Mouse (Mus musculus) urinary bladder, postnatal 14 days (tissue): ENCODE results near the gene Iqub.

Experiments
- DNase-seq: peaks from one replicate; pipeline ENCODE4 v3.0.0; 2021; ENCODE audit warnings: low spot score

Iqub gene

GRCm38 (mm10) chr6:24470571-24471132, 44.2 kb downstream of the Iqub start:
- no peak for DNase-seq

DNA sequence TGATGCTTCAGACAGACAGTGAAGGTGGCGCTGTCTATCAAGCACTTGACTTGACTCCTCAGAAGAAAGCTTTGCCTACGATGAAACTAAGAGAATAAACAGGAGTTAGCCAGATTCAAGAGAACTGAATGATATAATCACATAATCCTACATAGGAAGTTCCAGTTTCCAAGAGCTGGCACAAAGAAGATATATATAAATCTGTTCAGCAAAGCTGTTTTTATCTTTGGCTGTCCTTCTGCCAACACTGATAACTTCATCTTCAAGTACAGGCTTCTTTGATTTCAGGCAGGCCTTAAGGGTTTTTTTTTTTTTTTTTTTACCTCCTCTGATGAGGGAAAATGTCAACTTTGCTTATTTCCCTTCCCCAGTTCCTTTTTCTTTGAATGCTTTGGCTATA, 44.7 kb downstream of the Iqub start:
- DNase-seq: no peak

- peak; percentile 68 for DNase-seq
These were observed 58.8 kb downstream of the Iqub start for GRCm38 (mm10) chr6:24456097-24456496.

DNA sequence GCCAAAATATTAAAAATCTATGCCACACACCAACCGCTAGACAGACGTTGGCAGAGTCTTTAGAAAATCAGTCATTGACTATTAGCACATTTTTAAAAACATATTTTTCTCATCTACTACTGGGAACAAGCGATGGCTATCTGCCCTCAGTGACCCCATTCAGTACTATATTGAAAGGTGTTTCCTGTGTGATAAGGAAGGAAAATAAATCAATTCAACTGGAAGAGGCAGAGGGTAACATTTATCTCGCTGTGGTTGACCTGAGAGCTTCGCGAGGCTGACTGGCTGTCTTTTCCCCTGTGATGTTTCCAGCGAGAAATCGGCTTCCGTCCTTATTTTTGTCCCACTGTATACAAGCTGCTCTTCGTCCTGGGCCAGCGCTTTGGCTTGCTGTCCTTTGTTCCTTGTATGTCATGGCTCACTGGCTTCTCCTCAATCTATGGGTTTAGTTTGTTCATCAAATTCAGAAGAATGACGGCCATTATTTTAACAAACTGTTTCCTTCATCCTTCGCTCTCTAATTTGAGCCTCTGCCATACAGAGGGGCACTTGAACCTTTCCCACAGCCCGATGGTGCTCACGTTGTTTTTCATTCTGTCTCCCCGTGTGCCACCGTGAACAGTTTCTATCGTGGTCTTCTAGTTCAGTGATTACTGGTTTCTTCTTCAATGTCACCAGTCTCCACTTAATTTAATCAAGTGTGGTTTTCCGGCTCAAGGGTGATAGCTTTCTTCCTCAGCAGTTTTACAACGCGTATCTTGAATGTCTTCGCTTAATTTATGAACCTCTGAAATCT, 63.6 kb downstream of the Iqub start:
- no peak for DNase-seq

DNA sequence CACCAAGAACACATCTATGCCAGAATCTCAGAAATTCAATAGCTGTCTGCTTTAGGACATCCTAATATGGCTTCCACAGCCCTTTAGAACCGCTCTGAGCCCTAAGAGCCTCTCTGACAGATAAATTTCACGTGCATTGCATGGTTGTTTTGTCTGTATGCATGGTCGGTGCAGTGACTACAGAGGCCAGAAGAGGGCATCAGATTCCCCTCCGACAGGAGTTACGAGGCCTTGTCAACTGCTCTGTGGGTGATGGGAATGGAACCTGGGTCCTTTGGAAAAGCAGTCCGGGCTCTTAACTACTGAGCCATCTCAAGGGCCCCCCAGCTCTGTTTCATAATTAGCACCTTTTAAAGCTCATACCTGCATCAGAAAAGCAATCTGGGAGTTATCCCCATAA, 64.6 kb downstream of the Iqub start:
- DNase-seq: no peak

DNA sequence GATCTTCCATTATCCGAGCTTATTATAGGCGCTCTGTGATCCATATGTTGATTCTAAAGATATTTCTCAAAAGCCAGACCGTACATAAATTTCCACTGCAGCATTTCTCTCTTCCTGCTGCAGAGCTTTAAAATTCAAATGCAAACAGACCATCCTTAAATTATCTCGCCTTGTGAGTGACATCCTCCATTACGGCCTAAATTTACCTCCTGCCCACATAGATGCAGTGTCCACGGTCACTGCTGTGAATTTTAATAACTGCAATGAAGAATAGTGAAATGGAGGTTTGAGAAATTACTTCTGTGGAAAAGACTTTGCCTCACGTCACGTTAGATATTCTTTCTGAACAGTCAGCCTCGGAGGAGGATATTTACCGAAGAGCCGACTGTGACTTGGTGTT, 98.8 kb downstream of the Iqub start:
- DNase-seq: no peak

DNA sequence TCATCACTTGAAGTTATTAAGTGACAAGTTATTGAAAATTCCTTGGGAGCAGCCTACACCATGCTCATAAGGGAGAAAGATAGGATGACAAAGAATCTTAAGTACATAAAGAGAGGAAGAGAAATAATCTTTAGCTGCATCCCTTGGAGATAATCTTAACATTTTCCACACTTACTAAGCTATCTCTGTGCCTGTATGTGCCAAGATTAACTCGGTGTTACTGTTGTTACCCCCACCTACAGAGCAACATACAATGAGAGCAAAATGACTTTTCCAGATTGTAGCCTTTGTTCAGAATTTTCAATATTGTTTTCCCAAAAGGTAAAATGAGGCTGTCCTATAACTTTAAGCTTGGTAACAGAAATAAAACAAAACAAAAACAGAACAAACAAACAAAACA, 99.4 kb downstream of the Iqub start:
- DNase-seq: no peak

DNA sequence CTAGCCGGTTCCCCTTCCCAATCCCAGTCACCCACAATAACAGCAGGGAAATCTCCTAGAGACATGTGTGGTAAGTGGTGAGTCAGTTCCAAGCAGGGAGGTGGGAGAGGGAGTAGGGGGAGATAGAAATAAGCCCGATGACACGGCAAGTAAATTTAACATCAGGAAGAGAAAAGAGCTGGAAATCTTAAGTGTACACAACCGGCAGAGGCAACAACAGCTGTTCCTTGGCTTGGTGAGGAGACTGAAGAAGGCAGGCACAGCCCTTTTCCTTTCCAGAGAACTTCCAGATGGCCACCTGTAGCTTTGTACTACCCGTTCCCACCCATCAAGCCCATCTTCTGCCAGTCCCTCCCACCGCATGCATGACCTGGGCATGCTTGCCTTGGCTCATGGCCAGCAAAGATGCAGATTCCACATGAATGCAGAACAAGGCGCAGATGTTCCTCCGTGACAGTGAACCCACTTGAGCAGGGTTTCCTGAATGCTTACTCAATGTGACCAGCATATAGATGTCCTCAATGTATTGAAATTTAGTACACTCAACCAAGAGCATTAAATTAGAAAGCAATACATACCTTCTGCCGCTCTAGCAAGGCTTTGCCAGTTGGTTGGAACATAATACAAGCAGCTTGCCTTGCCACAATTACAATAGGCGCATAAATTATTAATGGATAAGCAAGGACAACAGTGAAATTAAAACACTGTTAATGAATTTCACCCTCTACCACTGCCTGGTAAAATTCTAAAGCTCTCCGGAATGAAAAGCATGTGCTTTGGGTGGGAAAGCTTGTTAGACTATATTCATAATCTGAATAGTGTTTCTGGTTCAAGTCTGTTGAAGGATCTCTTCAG, 106.1 kb downstream of the Iqub start:
- peak; percentile 2 for DNase-seq

- no peak for DNase-seq
These were observed 107.1 kb downstream of the Iqub start for GRCm38 (mm10) chr6:24407743-24408142.

GRCm38 (mm10) chr6:24397237-24397647, 117.6 kb downstream of the Iqub start:
- no peak for DNase-seq
